Mouse (Mus musculus) cortical plate, adult 2 months (tissue): Measurements from ENCODE around the gene Kif18a.

Experiments
- CTCF ChIP-seq: fragments of 200-500 bp; IDR thresholded peaks from 2 replicates; pipeline ENCODE4 v1.5.1; 2011; ENCODE audit warnings: mild to moderate bottlenecking, control low read depth, low read length; ENCODE audit not compliant: insufficient read depth; ENCODE audit errors: extremely low read depth
- POLR2A ChIP-seq: fragments of 200-500 bp; IDR thresholded peaks from 2 replicates; pipeline ENCODE4 v1.6.1; 2011; ENCODE audit warnings: mild to moderate bottlenecking, low read length, control low read depth; ENCODE audit not compliant: insufficient read depth; ENCODE audit errors: extremely low read depth

DNA sequence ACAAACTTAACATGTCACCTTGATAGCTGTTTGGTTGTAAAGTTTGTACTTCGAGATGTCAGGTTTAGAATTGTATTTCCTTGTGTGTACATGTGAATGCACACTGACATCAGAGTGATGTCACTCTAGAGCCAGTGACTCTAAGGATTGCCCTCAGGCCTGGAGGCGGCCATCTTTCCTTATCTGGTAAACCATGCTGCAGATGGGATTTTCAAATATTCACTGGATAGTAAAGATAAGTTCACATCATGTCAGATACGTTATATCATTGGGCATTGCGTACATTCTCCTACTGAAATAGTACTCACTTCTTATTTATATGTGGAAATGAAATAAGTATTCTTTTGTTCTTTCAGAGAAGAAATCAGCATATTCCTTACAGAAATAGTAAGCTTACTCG lies 15.7 kb downstream of the Kif18a start:
- TF ChIP-seq CTCF = no peak
- no peak for TF ChIP-seq POLR2A
